11 mouse cellular contexts compared by ENCODE assay signal in genomic region chr2:128709264-128709663, GRCm38 (mm10). TPM values are rescaled to one million over a fixed set of nuclear protein-coding genes. Genes with fewer than 3 reads are reported as not detected.
DNase-seq lines count a peak whose midpoint lies in the region; ATAC-seq and TF ChIP-seq lines count a peak whose summit lies in the region.
"Had no signal": no experiment of that assay in that cellular context is flagged by ENCODE, and none has a peak within 500 bp of the region (broad histone marks: within the 10 kb centered on the region; RNA-seq: fewer than 3 reads in every experiment).

No protein-coding gene starts in this region.

- H3K27ac ChIP-seq in hindbrain, embryonic 15.5 days (replicated peaks): 0 out of 2 replicates have a peak overlapping the region, but pooled peaks have one; percentile 20
- H3K27ac ChIP-seq in hindbrain, embryonic 13.5 days: no peak overlapping the region
- 0 out of 2 replicates have a peak overlapping the region, but pooled peaks have one; percentile 1 for H3K27ac ChIP-seq in midbrain, postnatal 0 days (ENCODE audit: low read depth, low read length)
- H3K27ac ChIP-seq in midbrain, embryonic 13.5 days: no peak overlapping the region
- H3K27ac ChIP-seq: stomach, embryonic 15.5 days had no signal

- no peak overlapping the region for H3K4me2 ChIP-seq in hindbrain, embryonic 15.5 days
- no peak overlapping the region for H3K4me2 ChIP-seq in hindbrain, embryonic 13.5 days
- no peak overlapping the region for H3K4me2 ChIP-seq in midbrain, postnatal 0 days (ENCODE audit: low read depth, low read length, poor library complexity, severe bottlenecking)
- no peak overlapping the region for H3K4me2 ChIP-seq in midbrain, embryonic 13.5 days (replicated peaks)
- H3K4me2 ChIP-seq: stomach, embryonic 15.5 days had no signal

- 43% methylated on average over 6 of the region's 6 CpGs for WGBS in hindbrain, embryonic 15.5 days
- 49% methylated on average over 6 of the region's 6 CpGs for WGBS in hindbrain, embryonic 13.5 days
- WGBS in midbrain, postnatal 0 days: 41% methylated on average over 6 of the region's 6 CpGs
- 42% methylated on average over 6 of the region's 6 CpGs for WGBS in midbrain, embryonic 13.5 days

- TF ChIP-seq CTCF in midbrain, postnatal 0 days (IDR thresholded peaks at IDR 0.05): no peak

- peaks cover 6% of the 10 kb centered on the region; the same call in 1 of the 2 replicates for H3K4me1 ChIP-seq in hindbrain, embryonic 15.5 days (replicated peaks)
- peaks cover 8% of the 10 kb centered on the region; the same call in 1 of the 2 replicates for H3K4me1 ChIP-seq in hindbrain, embryonic 13.5 days (replicated peaks)
- no peaks in the 10 kb centered on the region for H3K4me1 ChIP-seq in midbrain, postnatal 0 days (ENCODE audit: insufficient read depth, low read length)
- peaks cover 5% of the 10 kb centered on the region for H3K4me1 ChIP-seq in midbrain, embryonic 13.5 days (replicated peaks)

- no peak overlapping the region for H3K9ac ChIP-seq in hindbrain, embryonic 15.5 days
- H3K9ac ChIP-seq in hindbrain, embryonic 13.5 days: no peak overlapping the region
- no peak overlapping the region for H3K9ac ChIP-seq in midbrain, postnatal 0 days (replicated peaks; ENCODE audit: low read length, poor library complexity, severe bottlenecking)
- H3K9ac ChIP-seq in midbrain, embryonic 13.5 days (replicated peaks): no peak overlapping the region
- H3K9ac ChIP-seq: stomach, embryonic 15.5 days had no signal

- ATAC-seq in hindbrain, embryonic 15.5 days (ENCODE audit: low FRiP score, low read depth): no peak
- no peak for ATAC-seq in hindbrain, embryonic 13.5 days (ENCODE audit: low FRiP score)
- ATAC-seq in midbrain, postnatal 0 days (ENCODE audit: low FRiP score): no peak
- ATAC-seq in midbrain, embryonic 13.5 days: no peak
- 0 out of 2 replicates have a peak, but pooled peaks have one; percentile 40 for ATAC-seq in megakaryocyte, adult 5-6 weeks (ENCODE audit: poor library complexity, severe bottlenecking)

- no peaks in the 10 kb centered on the region for H3K36me3 ChIP-seq in hindbrain, embryonic 15.5 days
- no peaks in the 10 kb centered on the region for H3K36me3 ChIP-seq in hindbrain, embryonic 13.5 days
- no peaks in the 10 kb centered on the region for H3K36me3 ChIP-seq in midbrain, postnatal 0 days (ENCODE audit: insufficient read depth, low read length)
- H3K36me3 ChIP-seq in midbrain, embryonic 13.5 days: no peaks in the 10 kb centered on the region
- H3K36me3 ChIP-seq: stomach, embryonic 15.5 days had no signal

- no peak overlapping the region for H3K4me3 ChIP-seq in hindbrain, embryonic 15.5 days
- H3K4me3 ChIP-seq in hindbrain, embryonic 13.5 days: no peak overlapping the region
- H3K4me3 ChIP-seq in midbrain, postnatal 0 days (ENCODE audit: low read depth, low read length): no peak overlapping the region
- no peak overlapping the region for H3K4me3 ChIP-seq in midbrain, embryonic 13.5 days (replicated peaks)
- H3K4me3 ChIP-seq: left cerebral cortex, adult 2 months; megakaryocyte, embryonic 14.5 days; stomach, embryonic 15.5 days had no signal

- H3K27me3 ChIP-seq in hindbrain, embryonic 15.5 days: no peaks in the 10 kb centered on the region
- H3K27me3 ChIP-seq in hindbrain, embryonic 13.5 days: no peaks in the 10 kb centered on the region
- H3K27me3 ChIP-seq in midbrain, postnatal 0 days (ENCODE audit: insufficient read depth, low read length): no peaks in the 10 kb centered on the region
- no peaks in the 10 kb centered on the region for H3K27me3 ChIP-seq in midbrain, embryonic 13.5 days
- H3K27me3 ChIP-seq: stomach, embryonic 15.5 days had no signal

- no peaks in the 10 kb centered on the region for H3K9me3 ChIP-seq in hindbrain, embryonic 15.5 days
- no peaks in the 10 kb centered on the region for H3K9me3 ChIP-seq in hindbrain, embryonic 13.5 days
- no peaks in the 10 kb centered on the region for H3K9me3 ChIP-seq in midbrain, postnatal 0 days (ENCODE audit: low read length)
- H3K9me3 ChIP-seq in midbrain, embryonic 13.5 days: no peaks in the 10 kb centered on the region
- H3K9me3 ChIP-seq: stomach, embryonic 15.5 days had no signal

- no peak for DNase-seq in midbrain, postnatal 0 days (ENCODE audit: low spot score)
- peak; percentile 14 to 35 for DNase-seq in frontal cortex, adult 2 months (ENCODE audit: extremely low spot score in 1 of 2, low spot score in 1 of 2)
- DNase-seq in cerebellum, adult 9-10 months: no peak
- no peak for DNase-seq in cerebellum, postnatal 25 days

RNA-seq across cellular contexts. Expression of gene Mertk, which starts 10.5 kb away (rescaled TPM):
- 2.1 and 2.5 TPM in 2 replicates for polyA plus RNA-seq in hindbrain, embryonic 15.5 days (2015; fragmentation: Nextera tagmentation; extraction: Ambion mirVana)
- polyA plus RNA-seq in hindbrain, embryonic 13.5 days (2015; fragmentation: Nextera tagmentation; extraction: Ambion mirVana): 2.0 and 2.1 TPM in 2 replicates
- total RNA-seq in midbrain, postnatal 0 days (2014; rRNA removed): 6.2 and 7.7 TPM in 2 replicates
- 2.0 and 2.6 TPM in 2 replicates for polyA plus RNA-seq in midbrain, postnatal 0 days (2015; fragmentation: Nextera tagmentation; extraction: Ambion mirVana)
- polyA plus RNA-seq in midbrain, embryonic 13.5 days (2015; fragmentation: Nextera tagmentation; extraction: Ambion mirVana): 1.4 and 1.6 TPM in 2 replicates
- polyA plus RNA-seq in frontal cortex, adult 2 months (2012; rRNA removed): 16.8 and 18.3 TPM in 2 replicates
- total RNA-seq in megakaryocyte, adult 5-6 weeks (2015): 0.68 and 1.3 TPM in 2 replicates
- total RNA-seq in megakaryocyte, adult 5-6 weeks (2017): 0.33 and 1.0 TPM in 2 replicates

RNA-seq across cellular contexts. Expression of gene Anapc1, which starts 22.1 kb away (rescaled TPM):
- 43.6 and 45.1 TPM in 2 replicates for polyA plus RNA-seq in hindbrain, embryonic 15.5 days (2015; fragmentation: Nextera tagmentation; extraction: Ambion mirVana)
- polyA plus RNA-seq in hindbrain, embryonic 13.5 days (2015; fragmentation: Nextera tagmentation; extraction: Ambion mirVana): 44.3 and 45.4 TPM in 2 replicates
- total RNA-seq in midbrain, postnatal 0 days (2014; rRNA removed): 65.2 and 81.1 TPM in 2 replicates
- polyA plus RNA-seq in midbrain, postnatal 0 days (2015; fragmentation: Nextera tagmentation; extraction: Ambion mirVana): 22.1 and 25.3 TPM in 2 replicates
- 55.2 and 57.9 TPM in 2 replicates for polyA plus RNA-seq in midbrain, embryonic 13.5 days (2015; fragmentation: Nextera tagmentation; extraction: Ambion mirVana)
- 41.4 and 45.5 TPM in 2 replicates for polyA plus RNA-seq in frontal cortex, adult 2 months (2012; rRNA removed)
- 53.6 and 63.7 TPM in 2 replicates for total RNA-seq in megakaryocyte, adult 5-6 weeks (2015)
- total RNA-seq in megakaryocyte, adult 5-6 weeks (2017): 56.1 and 72.0 TPM in 2 replicates

Comparison
In these comparisons a context has a peak if more than half of its experiments do, and no peak if none do; other contexts are left out.
1. H3K27ac ChIP-seq: peak in hindbrain, embryonic 15.5 days (single experiment) and midbrain, postnatal 0 days (single experiment); none in hindbrain, embryonic 13.5 days (single experiment) and midbrain, embryonic 13.5 days (single experiment).
2. DNase-seq: peak in frontal cortex, adult 2 months (2 of 2); none in midbrain, postnatal 0 days (single experiment), cerebellum, adult 9-10 months (single experiment) and cerebellum, postnatal 25 days (0 of 2).